Mouse (Mus musculus) liver (tissue): ENCODE results near the gene Tulp4.
"Not testable (repeated sequence)": the region's sequence is repeated elsewhere in the genome, so short reads cannot be mapped to it uniquely, and the experiment has no call there.

Experiments
- DNase-seq: peaks from one replicate; pipeline ENCODE4 v3.0.0-alpha.2; 2020; ENCODE audit warnings: mixed read lengths

Gene Tulp4

DNA sequence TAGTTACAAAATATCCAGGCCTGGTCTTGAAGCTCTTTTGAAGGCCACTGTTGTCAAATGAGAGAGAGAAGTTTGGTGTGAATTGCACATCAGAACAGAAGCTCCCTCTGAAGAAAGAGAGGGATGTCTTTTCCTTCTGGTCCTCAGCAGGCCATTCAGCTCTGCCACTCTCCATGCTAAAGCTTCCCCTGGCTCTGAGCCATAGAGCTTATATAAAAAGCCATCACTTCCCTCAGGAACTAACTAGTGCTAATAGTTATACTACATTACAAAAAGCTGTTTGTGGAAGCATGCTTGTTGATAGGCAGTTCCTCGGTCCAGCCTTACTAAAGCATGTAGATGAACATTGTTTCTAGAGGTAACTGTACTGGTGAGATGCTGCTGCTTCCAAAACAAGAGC lies 89.2 kb downstream of the Tulp4 start:
- DNase-seq = no peak

DNA sequence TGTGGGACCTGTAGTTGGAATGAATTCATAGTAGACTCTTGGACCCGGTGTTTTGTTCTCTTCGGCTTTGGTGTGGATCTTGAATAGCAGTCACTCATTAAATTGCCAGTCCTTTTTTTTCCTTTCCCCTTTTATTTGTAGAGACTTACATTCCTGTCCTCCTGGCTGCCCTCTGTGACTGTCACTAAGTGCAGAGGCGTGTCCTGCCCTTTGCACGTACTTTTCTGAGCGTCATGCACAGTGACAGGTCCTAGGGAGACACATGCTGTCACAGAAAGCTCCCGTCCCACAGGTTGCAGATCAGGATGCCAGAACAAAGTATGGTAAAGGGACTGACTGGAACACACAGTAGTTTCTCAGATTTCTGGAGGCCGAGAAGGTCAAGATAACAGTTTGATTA lies 91.3 kb downstream of the Tulp4 start:
- DNase-seq = no peak

DNA sequence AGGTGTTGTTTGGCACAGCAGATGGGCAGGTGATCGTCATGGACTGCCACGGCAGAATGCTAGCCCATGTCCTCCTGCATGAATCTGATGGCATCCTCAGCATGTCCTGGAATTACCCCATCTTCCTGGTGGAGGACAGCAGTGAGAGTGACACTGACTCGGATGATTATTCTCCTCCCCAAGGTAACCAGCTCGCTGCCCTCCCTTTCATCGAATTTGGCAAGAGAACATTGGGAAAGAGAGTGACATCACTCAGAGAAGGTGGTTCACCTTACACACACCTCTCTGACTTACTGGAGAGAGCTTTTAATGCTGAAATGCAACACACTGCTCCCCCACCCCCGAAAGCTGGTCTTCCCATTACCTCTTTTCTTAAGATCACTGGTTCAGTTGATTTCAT lies 92.4 kb downstream of the Tulp4 start:
- DNase-seq = no peak

DNA sequence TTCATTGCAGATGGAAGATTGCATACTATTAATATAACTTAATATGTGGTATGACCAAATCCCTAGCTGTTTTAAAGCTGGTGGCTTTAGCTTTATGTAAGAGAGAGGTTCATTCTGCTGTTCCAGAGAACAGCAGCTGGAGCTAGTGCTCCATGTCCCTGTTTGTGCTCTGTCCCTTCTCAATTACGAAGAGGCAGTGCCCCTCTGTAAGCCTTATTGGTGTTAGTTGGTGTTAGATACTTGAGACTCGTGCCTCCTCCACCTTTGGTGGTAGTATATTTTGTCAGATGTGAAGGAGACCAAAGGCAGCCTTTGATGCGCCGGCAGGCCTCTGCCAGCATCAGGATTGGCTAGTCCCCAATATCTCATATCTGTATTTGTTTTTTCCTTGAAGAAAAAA lies 92.9 kb downstream of the Tulp4 start:
- no peak for DNase-seq

DNA sequence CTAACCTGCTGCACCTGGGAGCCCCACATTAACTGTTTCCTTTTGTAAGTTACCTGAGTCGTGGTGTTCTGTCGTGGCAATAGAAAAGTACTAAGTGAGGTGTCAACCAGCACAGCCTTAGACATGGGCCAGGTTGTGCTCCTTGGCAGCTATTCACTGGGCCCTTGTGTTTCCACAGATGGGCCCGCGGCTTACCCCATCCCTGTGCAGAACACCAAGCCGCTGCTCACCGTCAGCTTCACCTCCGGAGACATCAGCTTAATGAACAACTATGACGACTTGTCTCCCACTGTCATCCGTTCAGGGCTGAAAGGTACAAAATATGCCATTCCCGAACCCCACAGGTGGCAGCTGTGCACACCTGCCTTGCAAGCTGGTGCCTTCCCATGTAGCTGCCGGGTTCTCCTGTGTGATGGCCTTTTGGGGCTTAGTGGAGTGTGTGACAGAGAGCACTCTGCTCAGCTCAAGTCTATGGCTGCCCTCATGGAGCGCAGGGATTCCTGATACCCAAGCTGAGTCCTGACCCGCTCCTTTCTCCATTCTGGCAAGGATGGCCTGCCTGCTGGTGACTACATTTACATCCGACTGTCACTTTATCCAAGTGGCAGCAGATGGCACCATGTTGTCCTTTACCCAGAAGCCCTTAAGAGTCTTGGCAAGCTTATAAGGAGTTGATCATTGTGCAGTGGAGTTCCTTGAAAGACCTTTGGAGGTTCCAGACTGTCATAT lies 95.4 kb downstream of the Tulp4 start:
- DNase-seq = no peak

DNA sequence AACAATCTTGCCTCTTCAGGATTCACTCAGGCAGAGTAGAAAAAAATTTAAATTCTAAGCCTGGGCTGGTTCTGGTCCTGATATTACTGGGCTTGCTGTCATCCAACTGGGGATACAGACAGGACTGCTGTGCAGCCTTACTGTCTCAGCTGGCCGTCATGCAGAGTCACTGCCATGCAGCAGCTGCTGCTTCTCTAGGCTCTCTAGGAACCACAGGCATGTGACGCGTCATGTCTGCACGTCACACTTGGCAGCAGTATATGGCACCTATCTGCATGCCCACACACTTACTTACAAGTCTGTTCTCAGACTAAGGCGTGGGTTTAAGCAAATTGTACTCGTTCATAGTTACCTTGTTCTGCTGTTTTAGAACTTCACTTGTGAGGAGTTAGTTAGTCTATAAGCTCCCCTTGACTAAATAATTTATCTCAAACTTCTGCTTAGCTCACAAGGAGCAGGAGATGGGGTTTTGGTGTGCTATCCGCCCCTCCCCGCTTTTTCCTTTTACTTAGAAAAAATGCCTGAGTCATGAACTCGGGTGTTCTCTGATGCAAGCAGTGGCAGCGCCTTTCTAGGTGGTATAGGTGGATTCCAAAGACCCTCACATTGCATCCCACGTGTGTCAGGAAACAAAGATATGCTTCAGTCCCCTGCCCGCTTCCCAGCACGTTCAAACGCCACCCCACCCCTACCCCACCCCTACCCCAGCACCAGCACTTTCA lies 96.3 kb downstream of the Tulp4 start:
- no peak for DNase-seq

DNA sequence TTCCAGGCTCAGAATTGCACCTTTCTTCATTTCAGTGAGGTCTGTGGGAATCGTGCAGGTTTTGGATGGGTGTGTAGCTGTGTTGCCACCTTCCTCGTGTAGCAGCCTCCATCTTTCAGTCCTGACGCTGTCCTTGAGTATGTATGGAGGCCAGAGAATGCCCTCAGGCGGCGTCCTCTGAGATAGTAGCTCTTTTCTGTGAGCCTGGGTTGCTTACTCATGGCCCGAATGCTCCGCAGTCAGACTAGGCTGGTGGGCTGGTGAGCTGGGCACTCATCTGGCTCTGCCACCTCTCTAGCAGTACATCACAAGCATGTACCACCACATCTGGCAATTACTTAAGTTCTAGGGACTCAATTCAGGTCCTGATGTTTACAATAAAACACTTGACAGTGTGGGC lies 96.9 kb downstream of the Tulp4 start:
- no peak for DNase-seq

DNA sequence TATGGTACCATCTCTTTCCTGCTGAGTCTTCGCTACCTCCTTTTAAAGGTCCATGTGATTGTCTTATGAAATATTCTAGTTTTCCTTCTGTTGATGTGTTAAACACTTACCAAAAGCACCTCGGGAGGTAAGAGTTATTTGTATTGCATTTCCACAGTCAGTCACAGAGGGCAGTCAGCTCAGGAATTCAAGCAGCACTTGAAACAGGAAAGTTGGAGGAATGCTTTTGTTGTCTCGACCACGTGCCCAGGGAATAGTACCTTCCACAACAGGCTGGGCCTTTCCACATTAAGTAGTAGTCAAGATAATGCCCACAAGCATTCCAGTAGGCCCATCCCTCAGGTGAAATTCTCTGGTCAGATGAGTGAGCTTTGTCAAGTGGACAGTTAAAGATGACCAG lies 97.6 kb downstream of the Tulp4 start:
- DNase-seq = no peak

DNA sequence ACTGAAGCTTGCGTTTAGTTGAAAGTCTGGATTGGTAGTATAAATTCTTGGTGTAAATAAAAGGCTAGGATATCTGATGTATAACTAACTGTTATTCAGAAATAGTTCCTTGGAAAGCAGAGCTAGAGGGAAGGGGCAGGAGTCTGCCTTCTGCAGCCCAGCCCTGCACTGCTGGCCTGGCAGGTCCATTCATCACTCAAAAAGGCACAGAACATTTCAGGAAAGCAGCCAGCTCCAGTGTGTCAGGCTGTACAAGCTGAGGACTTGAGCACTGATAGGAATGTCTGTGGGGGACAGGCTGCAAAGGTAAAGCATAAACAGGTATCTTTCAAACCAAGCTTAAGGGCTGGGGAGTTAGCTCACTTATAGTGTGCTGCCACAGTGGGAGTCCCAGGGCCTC lies 105.5 kb downstream of the Tulp4 start:
- DNase-seq = no peak

DNA sequence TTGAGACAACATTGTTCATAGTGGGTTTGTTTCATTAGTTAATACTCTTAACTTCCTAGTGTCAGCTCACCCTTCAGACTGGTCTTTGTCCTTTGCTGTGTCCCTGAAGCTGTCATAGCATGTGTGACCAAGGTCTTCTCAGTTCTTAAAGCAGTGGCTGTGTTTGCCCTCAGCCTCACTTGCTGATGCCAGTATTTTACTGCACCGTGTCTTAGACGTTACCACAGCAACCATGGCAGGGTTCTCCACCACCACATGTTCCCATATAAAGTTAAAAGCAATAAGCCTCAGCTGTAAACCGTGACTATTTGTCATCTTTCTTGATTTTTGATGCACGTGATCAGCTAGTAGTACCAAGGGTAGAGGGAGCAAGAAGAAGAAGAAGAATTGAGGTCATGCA lies 109.4 kb downstream of the Tulp4 start:
- DNase-seq = no peak

DNA sequence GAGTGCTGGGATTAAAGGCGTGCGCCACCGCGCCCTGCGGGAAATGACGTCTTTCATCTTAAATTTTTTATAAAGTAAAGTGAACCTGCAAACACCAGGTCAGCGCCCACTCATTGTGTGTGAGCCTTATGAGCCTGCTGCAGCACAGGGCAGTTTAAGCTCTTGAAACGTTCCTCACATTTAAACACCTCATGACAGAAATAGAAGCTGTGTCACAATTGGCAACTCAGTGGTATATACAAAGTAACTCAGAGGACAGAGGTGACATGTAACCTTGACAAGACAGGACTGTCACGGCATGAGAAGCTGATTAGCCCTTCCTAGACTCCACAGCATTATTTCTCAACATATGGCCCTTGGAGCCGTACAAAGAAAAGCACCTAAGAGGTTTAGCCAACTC lies 110.3 kb downstream of the Tulp4 start:
- no peak for DNase-seq

DNA sequence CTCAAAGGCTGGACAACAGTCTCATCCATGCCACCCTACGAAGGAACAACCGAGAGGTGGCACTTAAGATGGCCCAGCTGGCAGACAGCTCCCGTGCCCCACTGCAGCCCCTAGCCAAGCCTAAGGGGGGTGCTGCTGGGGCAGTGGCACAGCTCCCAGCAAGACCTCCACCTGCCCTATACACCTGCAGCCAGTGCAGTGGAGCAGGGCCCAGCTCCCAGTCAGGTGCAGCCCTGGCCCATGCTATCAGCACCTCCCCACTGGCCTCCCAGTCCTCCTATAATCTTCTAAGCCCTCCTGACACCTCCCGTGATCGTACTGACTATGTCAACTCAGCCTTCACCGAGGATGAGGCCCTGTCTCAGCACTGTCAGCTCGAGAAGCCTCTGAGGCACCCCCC lies 126.4 kb downstream of the Tulp4 start:
- not testable (repeated sequence) for DNase-seq

DNA sequence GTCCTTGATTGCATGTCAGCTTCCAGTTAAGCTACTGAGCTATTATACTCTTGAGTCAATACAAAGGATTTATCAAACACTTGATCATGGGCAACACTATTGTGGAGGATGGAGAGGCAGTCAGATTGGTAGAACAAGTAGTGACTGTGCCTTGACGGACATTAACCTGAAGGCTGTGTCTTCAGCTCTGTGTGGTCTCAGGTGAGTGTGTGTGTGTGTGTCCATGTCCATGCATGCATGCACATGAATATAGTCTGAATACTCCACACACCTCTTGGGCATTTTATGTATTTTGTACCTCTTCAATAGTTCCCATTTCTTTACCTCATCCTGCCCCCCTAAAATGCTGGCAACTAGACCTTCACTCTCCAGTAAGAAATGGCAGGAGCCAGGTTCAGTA lies 145.1 kb downstream of the Tulp4 start:
- not testable (repeated sequence) for DNase-seq

DNA sequence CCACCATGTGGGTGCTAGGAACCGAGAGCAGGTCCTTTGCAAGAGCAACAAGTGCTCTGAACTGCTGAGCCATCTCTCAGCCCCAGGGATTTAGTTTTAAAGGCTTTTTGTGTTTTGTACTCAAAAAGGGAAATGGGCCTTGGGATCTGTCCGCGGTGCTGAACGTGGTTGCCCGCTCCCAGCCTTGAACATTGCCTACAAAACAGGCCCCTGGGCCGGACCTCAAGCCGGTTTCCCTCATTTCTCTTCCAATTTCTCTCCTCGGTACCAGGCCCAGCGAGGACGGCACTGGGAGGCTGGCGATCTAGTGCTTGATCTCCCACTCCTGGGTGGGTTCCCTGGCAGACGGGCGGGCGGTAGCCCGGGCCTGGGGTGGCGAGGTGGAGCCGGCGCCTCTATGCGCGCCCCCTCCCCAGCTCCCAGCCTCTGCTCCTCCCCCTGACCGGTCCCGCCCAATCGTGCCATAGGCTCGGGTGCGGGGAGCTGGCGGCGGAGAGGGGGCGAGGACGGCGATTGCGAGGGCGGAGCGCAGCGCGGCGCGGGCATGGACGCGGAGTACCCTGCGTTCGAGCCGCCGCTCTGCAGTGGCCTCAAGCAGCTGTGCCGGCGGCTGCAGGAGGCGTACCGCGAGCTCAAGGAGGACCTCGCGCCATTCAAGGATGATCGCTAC lies 150.3 kb downstream of the Tulp4 start, which contains the start of gene Tmem181a:
TSS of gene Tmem181a (plus strand) at position 461 of the 670 bp plus-strand sequence.
- not testable (repeated sequence) for DNase-seq

DNA sequence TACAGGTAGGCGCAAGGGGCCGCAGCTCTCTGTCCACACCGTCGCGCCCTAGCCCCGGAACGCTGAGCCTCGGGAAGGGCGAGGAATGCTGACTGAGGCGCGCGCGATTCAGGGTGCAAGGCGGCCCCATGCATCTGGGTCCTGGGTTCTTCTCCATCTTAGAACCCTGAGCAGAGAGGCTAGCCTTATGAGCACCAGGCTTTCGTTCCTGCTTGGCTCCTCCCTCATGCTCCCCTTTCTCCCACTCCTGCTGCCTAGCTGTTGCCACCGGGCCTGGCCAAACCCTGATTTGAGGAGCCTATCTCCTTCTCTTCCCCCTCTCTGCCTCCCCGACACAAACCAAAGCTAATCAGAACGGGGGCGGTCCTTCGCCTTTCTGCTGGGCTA lies 150.8 kb downstream of the Tulp4 start:
- not testable (repeated sequence) for DNase-seq

DNA sequence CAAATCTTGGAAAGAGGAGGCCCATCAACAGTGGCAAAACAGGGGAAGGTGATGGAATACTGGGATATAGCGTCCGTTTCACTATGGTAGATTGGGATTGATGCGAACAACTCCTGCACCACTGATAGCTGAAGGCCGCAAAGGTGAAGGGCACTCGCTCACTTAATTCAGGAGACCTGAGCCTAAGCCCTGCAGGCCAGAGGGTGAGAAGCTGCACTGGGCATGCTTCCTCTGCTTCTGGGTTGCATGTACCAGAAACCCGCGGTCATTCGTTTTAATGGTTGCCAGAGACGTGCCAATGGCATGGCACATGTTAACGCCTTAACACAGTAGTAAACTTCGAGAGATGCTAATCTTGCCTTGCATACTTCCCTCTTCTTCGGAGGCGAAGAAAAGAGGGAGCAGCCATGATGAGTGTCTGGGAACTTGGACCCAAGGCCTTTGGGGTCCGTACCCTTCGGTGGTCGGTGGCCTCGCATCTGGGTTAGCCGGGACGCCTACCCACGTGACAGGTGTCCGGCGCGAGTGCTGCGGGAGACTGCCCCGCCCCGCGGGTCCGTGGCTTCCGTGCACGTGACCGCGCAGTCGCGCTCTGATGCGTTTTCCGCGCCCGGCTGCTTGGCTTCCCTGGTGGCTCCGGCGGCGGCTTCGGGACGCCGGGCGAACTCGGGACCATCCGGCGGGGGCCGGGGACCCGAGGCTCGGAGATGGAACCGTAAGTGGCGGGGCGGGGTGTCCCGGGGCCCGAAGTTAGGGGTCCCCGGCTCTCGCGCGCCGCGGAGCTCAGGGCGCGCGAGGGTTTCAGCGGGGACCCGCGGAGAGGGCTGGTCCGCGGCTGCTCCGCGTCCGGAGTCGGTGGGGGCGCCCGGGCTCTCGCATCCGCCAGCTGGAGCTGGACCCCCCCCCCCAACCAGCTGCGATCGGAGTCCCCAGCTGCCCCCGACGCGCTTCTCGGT lies 163.9 kb downstream of the Tulp4 start:
- peak; percentile 5 for DNase-seq

DNA sequence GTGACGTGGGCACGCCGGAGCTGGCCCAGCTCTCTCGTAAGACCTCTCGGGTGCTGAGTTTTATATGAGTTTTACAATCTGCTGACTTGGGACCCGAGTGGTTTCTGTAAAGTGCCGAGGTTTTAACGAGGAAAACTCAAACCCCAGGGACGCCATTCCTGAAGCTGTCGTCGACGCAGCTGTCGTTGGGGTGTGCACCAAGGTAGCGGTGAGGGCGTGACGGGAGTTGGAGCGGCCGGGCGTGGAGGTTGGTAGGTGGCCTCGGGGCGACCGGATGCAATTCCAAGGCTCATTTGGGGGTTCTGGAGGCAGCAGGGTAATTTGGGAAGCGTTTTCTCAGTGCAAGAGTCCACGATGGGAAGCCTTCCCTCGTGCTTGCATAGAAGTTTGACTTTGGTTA lies 164.6 kb downstream of the Tulp4 start:
- peak; percentile 11 for DNase-seq

DNA sequence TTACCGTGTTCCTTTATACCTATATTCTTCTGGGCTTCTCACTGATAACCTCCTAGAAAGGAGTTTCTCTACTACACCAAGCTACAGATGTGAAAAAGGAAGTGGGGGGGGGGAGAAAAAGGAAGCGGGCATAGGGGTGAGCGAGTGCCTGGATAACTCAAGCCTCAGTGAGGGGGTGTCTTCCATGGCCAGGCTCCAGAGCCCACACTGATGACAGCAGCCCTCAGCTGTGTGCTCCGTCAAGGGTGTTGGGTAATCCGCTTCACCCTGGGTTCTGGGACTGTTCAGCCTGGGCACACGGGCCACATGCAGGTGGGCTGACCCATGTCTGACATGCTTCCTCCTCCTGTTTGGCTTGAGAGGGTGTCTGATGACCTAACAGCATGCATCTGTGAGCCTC lies 165.7 kb downstream of the Tulp4 start:
- DNase-seq = peak; percentile 1

DNA sequence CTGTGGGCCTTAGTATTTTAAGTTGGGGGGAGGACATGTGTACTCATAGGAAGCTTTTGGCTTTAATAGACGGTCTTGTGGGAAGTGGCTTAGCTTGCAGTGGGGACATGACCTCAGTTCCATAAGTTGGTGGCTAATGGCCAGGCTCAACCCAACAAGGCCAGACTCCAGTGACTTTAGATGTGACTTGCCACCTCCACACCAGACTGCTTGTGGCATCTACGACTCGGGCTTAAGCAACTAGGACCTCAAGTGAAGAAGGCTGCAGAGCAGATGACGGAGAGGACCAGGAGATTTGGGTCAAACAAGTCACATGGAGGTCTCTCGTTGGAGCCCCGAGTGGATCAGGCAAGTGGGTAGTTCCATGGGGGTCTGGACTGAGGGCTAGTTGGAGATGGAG lies 168.5 kb downstream of the Tulp4 start:
- peak; percentile 0 for DNase-seq

DNA sequence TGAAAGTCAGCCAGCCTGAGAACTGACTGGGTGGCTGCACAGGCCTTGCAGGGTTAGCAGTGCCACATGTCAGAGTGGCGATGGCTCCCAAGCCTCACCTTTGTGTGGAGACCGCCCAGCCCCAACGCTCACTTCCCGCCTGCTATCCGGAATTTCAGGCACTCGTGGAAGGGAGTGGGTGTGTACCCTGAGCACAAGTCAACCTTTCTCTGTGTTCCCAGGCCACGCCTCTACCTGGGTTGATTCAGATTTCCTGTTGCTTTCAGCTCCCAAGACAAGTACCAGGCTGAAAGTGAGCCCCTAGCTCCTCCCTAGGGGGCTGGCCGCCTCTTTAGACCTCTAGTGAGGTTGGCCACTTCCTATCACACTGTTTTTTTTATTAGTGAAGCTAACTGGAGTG lies 173.0 kb downstream of the Tulp4 start:
- DNase-seq = not testable (repeated sequence)

DNA sequence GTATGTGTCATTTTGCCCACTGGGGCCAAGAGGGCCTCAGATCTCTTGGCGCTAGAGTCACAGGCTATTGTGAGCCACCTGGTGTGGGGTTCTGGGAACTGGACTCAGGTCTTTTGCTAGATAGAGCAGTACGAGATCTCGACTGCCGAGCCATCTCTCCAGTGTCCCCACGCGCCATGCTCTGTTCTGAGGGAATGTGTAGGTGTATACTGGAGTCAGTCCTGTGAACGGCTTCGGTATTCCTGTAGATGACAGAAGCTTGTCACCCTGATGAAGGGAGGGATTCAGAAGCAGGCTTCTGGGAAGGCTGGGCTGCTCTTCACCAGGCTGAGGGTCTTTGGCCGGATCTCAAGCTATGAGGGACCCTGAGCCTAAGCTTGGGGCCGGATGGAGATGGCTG lies 173.5 kb downstream of the Tulp4 start:
- not testable (repeated sequence) for DNase-seq

DNA sequence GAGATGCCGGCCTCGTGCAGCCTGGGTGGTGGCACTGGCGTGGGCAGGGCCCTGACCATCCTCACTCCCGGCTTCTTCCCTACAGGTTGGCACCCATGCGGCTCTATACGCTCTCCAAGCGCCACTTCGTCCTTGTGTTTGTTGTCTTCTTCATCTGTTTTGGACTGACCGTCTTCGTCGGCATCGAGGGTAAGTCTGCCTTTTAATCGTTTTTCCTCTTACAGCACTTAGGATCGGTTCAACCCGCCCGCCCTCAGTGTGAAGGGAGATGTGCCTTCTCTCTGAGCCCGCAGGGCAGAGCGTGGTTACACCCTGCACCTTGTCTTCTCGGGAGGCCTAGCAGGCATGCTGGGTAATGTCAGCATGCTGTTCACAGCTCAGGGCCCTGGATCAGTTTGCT lies 174.3 kb downstream of the Tulp4 start:
- not testable (repeated sequence) for DNase-seq

DNA sequence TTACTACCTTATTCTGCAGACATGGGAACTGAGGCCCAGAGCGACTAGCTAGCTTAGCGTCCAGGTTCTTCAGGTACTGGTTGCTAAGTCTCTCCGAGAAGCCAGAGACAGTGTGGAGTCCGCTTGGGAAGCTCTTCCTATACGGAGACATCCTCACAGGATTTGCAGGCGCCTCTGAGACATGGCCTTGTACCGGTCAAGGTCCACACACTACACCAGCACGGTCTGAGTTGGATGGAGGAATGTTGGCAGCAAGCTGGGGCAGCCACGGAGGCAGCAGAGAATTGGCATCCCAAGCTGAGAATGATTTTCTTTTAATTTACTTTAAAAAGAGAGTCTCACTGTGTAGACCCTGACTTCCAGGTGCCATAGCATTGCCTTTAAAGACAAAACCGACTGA lies 176.9 kb downstream of the Tulp4 start:
- DNase-seq = not testable (repeated sequence)
